Mouse (Mus musculus) cerebellum, adult (tissue): ENCODE data around the gene Tmem88.

Experiments used
- ATAC-seq: cut with Nextera tagmentation; 2 replicates; pipeline ENCODE4 v1.9.2; 2017; ENCODE audit warnings: mild to moderate bottlenecking, moderate library complexity, mixed read lengths; ENCODE audit not compliant: insufficient number of reproducible peaks, low FRiP score, low TSS enrichment

Tmem88 gene

GRCm38 (mm10) chr11:69416921-69417448 lies 19.0 kb upstream of the Tmem88 start:
- no peak for ATAC-seq

GRCm38 (mm10) chr11:69416509-69416908 lies 18.5 kb upstream of the Tmem88 start:
- ATAC-seq, result no peak

- ATAC-seq, result no peak
Measured at GRCm38 (mm10) chr11:69415668-69416451, 17.8 kb upstream of the Tmem88 start.

DNA sequence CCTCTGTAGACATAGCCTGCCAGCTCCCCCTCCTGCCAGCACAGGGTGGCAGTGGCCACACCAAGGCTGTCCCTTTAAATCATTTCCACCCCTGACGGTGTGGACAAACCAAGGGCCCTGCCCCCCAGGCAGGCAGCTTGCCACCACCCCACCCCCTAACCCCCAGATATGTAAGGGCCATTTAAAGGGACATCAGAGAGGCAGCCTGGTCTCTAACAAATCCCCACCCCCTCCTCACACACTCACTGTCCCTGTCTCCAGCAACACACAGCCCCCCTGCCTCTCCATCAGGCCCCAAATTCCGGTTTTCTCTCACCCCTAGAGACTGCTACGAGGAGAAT lies 17.3 kb upstream of the Tmem88 start:
- ATAC-seq, result no peak

DNA sequence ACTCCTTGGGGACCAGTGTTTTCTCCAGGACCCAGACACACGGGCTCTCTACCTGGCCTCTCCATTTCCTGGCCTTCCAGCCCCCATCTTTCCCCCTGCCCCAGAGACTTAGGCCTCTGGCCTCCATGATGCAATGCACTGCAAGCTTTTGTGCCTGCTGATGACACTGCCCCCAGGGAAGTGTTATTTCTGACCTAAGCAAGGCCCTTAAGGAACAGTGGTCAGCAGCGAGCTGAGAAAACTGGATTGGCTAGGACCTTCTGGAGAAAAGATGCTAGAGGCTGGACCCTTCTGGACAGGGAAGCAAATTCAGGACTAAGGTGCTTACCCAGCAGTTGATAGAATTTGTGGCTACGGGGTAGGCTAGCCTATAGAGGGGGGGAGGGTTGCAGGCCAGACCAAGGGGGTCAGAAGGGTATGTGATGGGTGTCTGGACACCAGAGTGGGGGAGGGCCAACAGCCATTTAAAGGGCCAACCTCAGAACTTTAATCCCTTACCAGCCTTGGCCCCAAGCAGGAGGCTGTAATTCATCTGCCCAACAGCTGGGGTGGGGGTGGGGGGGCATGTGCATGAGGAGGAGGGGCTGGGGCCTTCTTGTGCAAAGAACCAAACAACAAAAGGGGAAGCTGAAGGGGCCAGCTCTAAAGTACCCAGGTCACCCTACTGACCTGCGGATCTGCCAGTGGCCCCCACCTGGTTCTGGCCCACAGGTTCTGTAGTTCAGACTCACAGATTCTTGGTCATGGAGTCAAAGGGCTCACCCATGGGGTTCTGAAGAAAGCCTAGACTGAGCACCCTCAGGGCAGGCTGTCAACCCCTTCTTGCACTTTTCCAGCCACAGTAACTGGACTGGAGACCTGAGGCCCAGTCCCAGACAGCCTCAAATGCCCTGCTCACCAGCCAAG lies 16.6 kb upstream of the Tmem88 start:
- no peak for ATAC-seq

DNA sequence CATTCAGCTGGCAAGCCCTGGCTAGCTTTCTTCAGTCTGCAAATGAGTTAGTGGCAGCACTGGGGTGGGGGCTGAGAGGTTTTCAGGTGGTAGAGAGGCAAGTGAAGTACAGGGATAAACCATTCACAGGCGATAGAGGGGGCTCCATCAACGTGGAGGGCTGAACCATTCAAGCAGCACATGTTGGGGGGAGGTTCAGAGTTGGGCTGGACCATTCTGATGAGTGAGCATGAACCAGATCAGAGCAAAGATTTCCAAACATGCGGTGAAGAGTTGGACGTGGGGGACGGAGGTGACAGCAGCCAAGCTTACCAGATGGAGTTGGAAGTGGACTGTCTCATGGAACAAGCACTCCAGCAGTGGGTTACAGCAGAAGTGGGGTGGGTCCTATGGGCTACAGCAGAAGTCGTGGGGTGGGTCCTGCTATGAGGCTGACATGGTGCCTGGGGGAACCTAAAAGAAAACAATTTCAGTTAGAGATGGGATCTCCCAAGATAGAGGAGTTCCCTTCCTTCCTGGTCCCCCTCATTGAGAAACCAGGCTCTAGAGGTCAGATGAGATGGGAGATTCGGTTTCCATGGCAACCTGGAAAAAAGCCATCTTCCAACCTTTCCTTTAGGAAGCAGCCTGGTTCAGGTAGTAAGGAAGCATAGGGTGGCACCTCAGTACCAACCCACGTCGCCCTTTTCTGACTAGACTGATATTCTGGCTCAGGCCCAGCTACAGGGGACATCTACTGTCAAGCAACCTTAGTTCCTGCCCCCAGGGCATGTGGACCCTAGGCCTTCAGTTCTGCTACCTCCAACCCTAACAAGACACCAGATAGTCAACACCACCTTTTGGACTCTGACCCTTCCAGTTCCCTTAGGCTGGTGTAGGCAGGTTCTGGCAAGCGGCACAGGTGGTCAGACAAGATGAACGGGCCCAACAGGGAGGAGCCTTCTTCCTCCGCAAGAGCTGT lies 15.5 kb upstream of the Tmem88 start, which contains the start of gene Kdm6b:
Gene Kdm6b, minus strand, starts transcription at position 455 of the 961 bp plus-strand sequence.
- ATAC-seq, result no peak

DNA sequence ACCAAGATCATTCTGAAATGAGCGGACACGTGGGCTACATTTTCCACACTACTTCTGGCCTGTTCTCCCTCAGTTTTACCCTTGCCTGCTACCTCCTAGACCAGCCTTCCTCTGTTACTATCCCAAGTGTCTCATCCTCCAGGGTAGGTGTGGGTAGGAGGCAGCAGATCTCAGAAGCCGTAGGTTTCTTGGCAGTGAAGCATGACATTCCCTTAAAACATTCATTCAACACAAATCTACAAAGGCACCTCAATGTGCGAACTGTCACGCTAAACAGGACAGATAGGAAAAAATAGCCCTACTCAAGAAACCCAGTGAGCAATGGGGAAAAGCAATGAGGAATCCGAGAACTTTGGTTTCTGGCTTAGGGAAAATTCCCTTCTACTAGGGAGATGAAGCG lies 14.5 kb upstream of the Tmem88 start:
- ATAC-seq, result no peak

- no peak for ATAC-seq
Measured at GRCm38 (mm10) chr11:69411538-69412203, 13.6 kb upstream of the Tmem88 start.

DNA sequence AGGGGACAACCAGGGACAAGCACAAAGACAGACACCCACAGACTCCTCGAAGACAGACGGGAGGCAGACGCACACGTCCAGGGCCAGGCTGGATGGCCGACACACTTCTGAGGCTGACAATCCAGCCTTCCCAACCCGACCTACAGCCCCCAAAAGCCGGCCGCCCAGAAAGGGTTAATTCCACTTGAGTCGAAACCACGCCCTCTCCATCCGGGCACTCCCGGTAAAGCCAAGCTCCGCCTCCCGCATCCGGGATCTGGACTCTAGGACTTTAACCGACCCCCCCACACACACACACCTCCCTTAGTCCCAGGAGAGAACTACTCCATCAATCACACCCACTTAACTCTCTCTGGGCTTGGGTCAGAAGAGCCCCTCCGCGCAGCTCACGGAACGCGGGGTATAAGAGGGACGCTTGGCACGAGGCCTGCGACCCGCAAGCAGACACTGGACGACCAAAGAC lies 13.1 kb upstream of the Tmem88 start:
- ATAC-seq, result 0 out of 2 replicates have a peak, but pooled peaks have one; percentile 3

- no peak for ATAC-seq
Measured at GRCm38 (mm10) chr11:69410310-69411072, 12.5 kb upstream of the Tmem88 start.

- no peak for ATAC-seq
Measured at GRCm38 (mm10) chr11:69410045-69410309, 11.9 kb upstream of the Tmem88 start.

- no peak for ATAC-seq
Measured at GRCm38 (mm10) chr11:69409378-69410044, 11.5 kb upstream of the Tmem88 start.

DNA sequence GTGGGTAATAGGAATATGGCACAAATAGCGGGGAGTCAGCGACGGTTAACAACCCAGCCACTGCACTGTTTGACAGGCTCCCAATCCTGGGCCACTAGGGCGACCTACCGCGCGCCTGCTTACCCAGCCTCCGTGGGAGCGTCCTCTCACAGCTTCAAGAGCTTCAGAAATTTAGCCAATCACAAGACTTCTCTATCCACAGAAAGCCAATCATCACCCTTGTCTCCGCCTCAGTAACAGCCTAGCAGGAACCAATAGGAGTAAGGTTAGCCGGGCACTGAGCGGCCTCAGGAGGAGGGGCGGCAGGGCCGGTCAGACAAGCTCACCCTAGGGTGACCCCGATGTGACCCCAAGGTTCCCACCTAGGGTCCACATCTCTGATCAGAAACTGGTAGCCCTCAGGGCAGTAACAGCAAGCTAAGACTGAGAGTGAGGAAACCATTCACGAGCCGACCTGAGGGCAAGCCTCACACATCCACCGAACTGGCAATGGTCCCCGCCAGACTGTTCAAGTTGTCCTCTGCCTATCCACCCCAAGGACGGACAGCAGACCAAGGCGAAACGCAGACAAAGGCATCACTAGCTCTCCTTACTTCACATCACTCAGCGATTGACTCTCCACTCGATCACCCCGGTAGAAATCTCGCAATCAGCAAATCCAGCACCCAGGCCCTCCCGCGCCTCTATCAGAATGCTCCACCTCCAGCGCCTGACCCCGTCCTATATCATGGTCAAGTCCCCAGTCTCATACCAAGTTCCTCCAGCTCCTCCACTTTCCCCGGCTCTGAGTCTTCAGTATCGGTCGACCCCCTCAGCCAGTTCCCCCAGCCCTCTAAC lies 10.7 kb upstream of the Tmem88 start:
- peak; percentile 77 for ATAC-seq

GRCm38 (mm10) chr11:69407724-69408004 lies 9.6 kb upstream of the Tmem88 start:
- no peak for ATAC-seq

GRCm38 (mm10) chr11:69406867-69407723 lies 9.1 kb upstream of the Tmem88 start:
- ATAC-seq, result no peak

DNA sequence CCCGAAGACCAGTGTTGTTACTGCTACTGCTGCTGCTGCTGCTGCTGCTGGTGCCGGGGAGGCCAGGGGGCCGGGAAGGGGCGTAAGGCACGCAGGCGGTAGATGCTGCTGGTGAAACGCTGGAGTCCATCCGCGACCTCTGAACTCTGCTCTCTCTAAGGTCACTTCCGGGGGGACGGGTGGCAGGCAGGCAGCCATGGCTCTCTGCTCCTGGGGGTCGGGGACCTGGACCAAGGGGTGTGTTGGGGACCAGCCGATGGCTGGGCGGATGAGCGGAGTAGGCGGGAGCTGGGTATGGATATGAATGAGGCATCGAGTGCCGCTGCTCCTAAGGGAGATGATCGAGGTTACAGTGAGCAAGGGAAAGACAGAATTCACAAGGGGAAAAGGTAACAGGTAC lies 8.2 kb upstream of the Tmem88 start:
- ATAC-seq, result no peak
